In genomic region chr16:95196622-95197021, GRCm38 (mm10) we compare ENCODE assay signal across 8 mouse cellular contexts.
DNase-seq lines count a peak whose midpoint lies in the region; ATAC-seq lines count a peak whose summit lies in the region.

No protein-coding gene starts in this region.

- peak; percentile 82 for DNase-seq in forebrain, embryonic 11.5 days (ENCODE audit: low spot score)
- DNase-seq in ZHBTc4 (ENCODE audit: low read depth, low spot score), result peak; percentile 63
- DNase-seq in cerebellum, postnatal 36 days, result peak; percentile 67 to 69
- peak; percentile 77 to 87 for DNase-seq in heart, postnatal 10 days
- DNase-seq in left cerebral cortex, adult 11 months (ENCODE audit: low spot score), result peak; percentile 4
- peak; percentile 78 for DNase-seq in naive thymus-derived CD4-positive, alpha-beta T cell, adult 2 months (ENCODE audit: low read depth)
- DNase-seq in telencephalon, adult 2 months (ENCODE audit: low read depth, low spot score), result peak; percentile 36

- no peak overlapping the region for H3K4me2 ChIP-seq in forebrain, embryonic 11.5 days (ENCODE audit: low read depth, low read length, severe bottlenecking)
- H3K4me2 ChIP-seq in forebrain, embryonic 15.5 days (replicated peaks), result no peak overlapping the region

- H3K27me3 ChIP-seq in forebrain, embryonic 11.5 days (ENCODE audit: control insufficient read depth, insufficient read depth, low read length), result no peaks in the 10 kb centered on the region
- H3K27me3 ChIP-seq in forebrain, embryonic 15.5 days, result no peaks in the 10 kb centered on the region

- H3K4me1 ChIP-seq in forebrain, embryonic 11.5 days (replicated peaks; ENCODE audit: control insufficient read depth, insufficient read depth, low read length), result no peaks in the 10 kb centered on the region
- no peaks in the 10 kb centered on the region for H3K4me1 ChIP-seq in forebrain, embryonic 15.5 days

- H3K9me3 ChIP-seq in forebrain, embryonic 11.5 days (ENCODE audit: control insufficient read depth, low read length), result no peaks in the 10 kb centered on the region
- no peaks in the 10 kb centered on the region for H3K9me3 ChIP-seq in forebrain, embryonic 15.5 days

- H3K9ac ChIP-seq in forebrain, embryonic 11.5 days (ENCODE audit: low read length), result no peak overlapping the region
- H3K9ac ChIP-seq in forebrain, embryonic 15.5 days (replicated peaks), result no peak overlapping the region

- no peak for ATAC-seq in forebrain, embryonic 11.5 days (replicated peaks; ENCODE audit: low FRiP score)
- ATAC-seq in forebrain, embryonic 15.5 days (replicated peaks), result no peak

- no peaks in the 10 kb centered on the region for H3K36me3 ChIP-seq in forebrain, embryonic 11.5 days (ENCODE audit: control insufficient read depth, insufficient read depth, low read length)
- no peaks in the 10 kb centered on the region for H3K36me3 ChIP-seq in forebrain, embryonic 15.5 days

- 0% methylated on average over 1 of the region's 1 CpGs for WGBS in forebrain, embryonic 11.5 days
- WGBS in forebrain, embryonic 15.5 days, result 0% methylated on average over 1 of the region's 1 CpGs

- no peak overlapping the region for H3K27ac ChIP-seq in forebrain, embryonic 11.5 days (ENCODE audit: low read depth, low read length)
- no peak overlapping the region for H3K27ac ChIP-seq in forebrain, embryonic 15.5 days (replicated peaks)

- no peak overlapping the region for H3K4me3 ChIP-seq in forebrain, embryonic 11.5 days (ENCODE audit: low read depth, low read length)
- no peak overlapping the region for H3K4me3 ChIP-seq in forebrain, embryonic 15.5 days

- intact Hi-C loops in heart, postnatal 10 days (cut with DNase I), result loop anchor here (1.0 to 10.0 kb wide), 3 partner anchors 145 to 768 kb away; no protein-coding TSS in a partner anchor

Comparison
In these comparisons a context has a peak if more than half of its experiments do, and no peak if none do; other contexts are left out.
1. DNase-seq: peak in every context shown above with its lines; median percentile 82 in forebrain, embryonic 11.5 days; 82 in heart, postnatal 10 days; 78 in naive thymus-derived CD4-positive, alpha-beta T cell, adult 2 months; 68 in cerebellum, postnatal 36 days; 63 in ZHBTc4; 36 in telencephalon, adult 2 months; 4 in left cerebral cortex, adult 11 months.